Mouse (Mus musculus) heart, postnatal 0 days (tissue): ENCODE measurements at regions not wholly inside any gene's neighbourhood (a gene's known extent, or its start where the extent isn't known, plus 50 kb on each side); places are given as distances from the start of the nearest gene placed in this dataset.

ENCODE experiments used
- CTCF ChIP-seq: IDR thresholded peaks from 2 replicates; pipeline ENCODE4 v1.5.1; 2016; ENCODE audit warnings: antibody characterized with exemption, control low read depth, low read depth
- EP300 ChIP-seq: IDR thresholded peaks from 2 replicates; pipeline ENCODE4 v1.6.1; 2016; ENCODE audit warnings: antibody characterized with exemption, low read depth

DNA sequence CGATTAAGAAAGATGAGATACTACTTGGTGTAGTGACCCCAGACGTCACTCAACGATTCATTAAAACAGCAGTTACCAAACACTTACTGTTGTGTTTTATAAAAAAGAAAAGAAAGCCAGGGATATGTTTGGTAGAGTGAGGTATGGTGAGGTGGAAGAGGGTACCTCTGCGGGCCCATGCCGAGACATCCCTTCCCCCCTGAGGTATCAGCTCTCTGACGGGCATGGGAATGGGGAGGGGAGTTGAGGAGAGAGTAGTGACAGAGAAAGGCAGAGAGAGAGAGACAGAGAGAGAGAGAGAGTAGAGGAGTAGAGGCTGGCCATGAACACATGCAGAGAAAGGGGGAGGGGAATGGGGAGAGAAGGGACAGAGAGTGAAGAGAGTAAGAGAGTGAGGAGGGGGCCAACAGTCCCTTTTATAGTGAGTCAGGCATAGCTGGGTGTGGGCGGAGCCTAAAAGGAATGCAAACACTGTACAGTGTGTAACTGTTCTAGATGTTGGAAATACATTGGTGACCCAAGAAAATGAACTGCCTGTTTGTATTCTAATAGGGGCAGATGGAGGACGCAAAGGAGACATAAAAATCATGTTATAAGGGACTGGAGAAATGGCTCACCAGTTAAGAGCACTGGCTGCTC lies 285.9 kb downstream of the Gm49356 start:
- TF ChIP-seq CTCF = no peak
- no peak for TF ChIP-seq EP300
